Mouse (Mus musculus): Measurements from ENCODE around the gene Htr5b. TPM values are rescaled to one million over a fixed set of nuclear protein-coding genes. Genes with fewer than 3 reads are reported as not detected.

Htr5b gene
- 0.89 and 0.95 TPM in 2 replicates for polyA plus RNA-seq (2016; fragmentation: Nextera tagmentation; extraction: Ambion mirVana)

- Histone ChIP-seq H3K36me3 (no peaks in the 10 kb centered on the region), H3K4me1 (replicated peaks) (peaks cover 10% of the 10 kb centered on the region), H3K9me3 (no peaks in the 10 kb centered on the region), H3K4me2 (peak within 1 kb of the TSS; percentile 79), H3K4me3 (replicated peaks) (peak within 1 kb of the TSS; percentile 40), H3K9ac (replicated peaks) (no peak within 1 kb of the TSS), H3K27me3 (peaks cover 37% of the 10 kb centered on the region), H3K27ac (no peak within 1 kb of the TSS)
- WGBS = 4% methylated on average over 11 of the region's 11 CpGs
- ATAC-seq (ENCODE audit: insufficient number of reproducible peaks, insufficient read depth, low FRiP score, low TSS enrichment, low read depth) = peak; percentile 89
These were observed at the start of gene Htr5b for GRCm38 (mm10) chr1:121528399-121528720. Gene Htr5b, minus strand, starts transcription at chr1:121528465.

- H3K36me3 ChIP-seq = no peaks in the 10 kb centered on the region
- no peaks in the 10 kb centered on the region for H3K27me3 ChIP-seq
- WGBS = 75% methylated on average over 1 of the region's 1 CpGs
- H3K27ac ChIP-seq = no peak overlapping the region
- H3K4me1 ChIP-seq (replicated peaks) = no peaks in the 10 kb centered on the region
- H3K9ac ChIP-seq (replicated peaks) = no peak overlapping the region
- no peak overlapping the region for H3K4me2 ChIP-seq
- ATAC-seq (ENCODE audit: insufficient number of reproducible peaks, insufficient read depth, low FRiP score, low TSS enrichment, low read depth) = no peak
- no peak overlapping the region for H3K4me3 ChIP-seq (replicated peaks)
- no peaks in the 10 kb centered on the region for H3K9me3 ChIP-seq
These were observed 49.2 kb upstream of the Htr5b start for GRCm38 (mm10) chr1:121577491-121577890.

- 91% methylated on average over 7 of the region's 7 CpGs for WGBS
- no peak for ATAC-seq (ENCODE audit: insufficient number of reproducible peaks, insufficient read depth, low FRiP score, low TSS enrichment, low read depth)
These were observed 42.3 kb upstream of the Htr5b start for GRCm38 (mm10) chr1:121570522-121570921.

GRCm38 (mm10) chr1:121567521-121568489 lies 39.5 kb upstream of the Htr5b start, which contains the start of gene Ddx18:
Gene Ddx18, minus strand, starts transcription at chr1:121567989.
- peak within 1 kb of the TSS; percentile 82 for H3K4me2 ChIP-seq
- H3K9me3 ChIP-seq = no peaks in the 10 kb centered on the region
- H3K9ac ChIP-seq (replicated peaks) = peak within 1 kb of the TSS; percentile 78
- H3K4me1 ChIP-seq (replicated peaks) = peaks cover 7% of the 10 kb centered on the region
- no peaks in the 10 kb centered on the region for H3K27me3 ChIP-seq
- peaks cover 27% of the 10 kb centered on the region for H3K36me3 ChIP-seq
- WGBS = 6% methylated on average over 53 of the region's 53 CpGs
- peak; percentile 97 for ATAC-seq (ENCODE audit: insufficient number of reproducible peaks, insufficient read depth, low FRiP score, low TSS enrichment, low read depth)
- H3K27ac ChIP-seq = peak within 1 kb of the TSS; percentile 62; the same call in 1 of the 2 replicates
- peak within 1 kb of the TSS; percentile 78 for H3K4me3 ChIP-seq (replicated peaks)

More at GRCm38 (mm10) chr1:121570522-121570921, 42.3 kb upstream of the Htr5b start:
- H3K36me3 ChIP-seq = peaks cover 1% of the 10 kb centered on the region; the same call in 1 of the 2 replicates
- H3K9me3 ChIP-seq = no peaks in the 10 kb centered on the region
- no peak overlapping the region for H3K27ac ChIP-seq
- no peak overlapping the region for H3K4me3 ChIP-seq (replicated peaks)
- no peak overlapping the region for H3K4me2 ChIP-seq
- H3K27me3 ChIP-seq = no peaks in the 10 kb centered on the region
- no peak overlapping the region for H3K9ac ChIP-seq (replicated peaks)
- H3K4me1 ChIP-seq (replicated peaks) = peaks cover 7% of the 10 kb centered on the region

- Histone ChIP-seq H3K4me2 (no peak overlapping the region), H3K27me3 (no peaks in the 10 kb centered on the region), H3K4me1 (replicated peaks) (no peaks in the 10 kb centered on the region), H3K27ac (no peak overlapping the region), H3K9ac (replicated peaks) (no peak overlapping the region), H3K4me3 (replicated peaks) (no peak overlapping the region), H3K36me3 (peaks cover 94% of the 10 kb centered on the region), H3K9me3 (no peaks in the 10 kb centered on the region)
- 97% methylated on average over 5 of the region's 5 CpGs for WGBS
- ATAC-seq (ENCODE audit: insufficient number of reproducible peaks, insufficient read depth, low FRiP score, low TSS enrichment, low read depth) = no peak
These were observed 29.6 kb upstream of the Htr5b start for GRCm38 (mm10) chr1:121557861-121558260.

DNA sequence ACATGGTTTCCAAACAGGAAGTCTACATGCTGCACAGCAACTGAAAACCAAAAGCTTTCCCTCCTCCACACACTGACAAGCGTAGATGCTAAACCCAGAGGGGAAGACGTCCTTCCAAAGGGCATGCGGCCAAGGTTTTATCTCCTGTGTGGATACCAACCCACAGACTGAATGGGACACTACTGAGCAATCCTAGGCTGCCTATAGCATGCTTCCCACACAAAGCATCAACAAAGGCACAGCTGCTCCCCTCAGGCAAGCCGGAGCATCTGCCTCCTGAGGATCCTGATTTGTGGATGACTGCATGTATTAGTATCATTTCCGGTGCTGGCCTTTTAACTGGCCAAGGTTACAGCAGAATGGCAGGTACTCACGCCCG lies 23.2 kb upstream of the Htr5b start:
- no peak for ATAC-seq (ENCODE audit: insufficient number of reproducible peaks, insufficient read depth, low FRiP score, low TSS enrichment, low read depth)
- Histone ChIP-seq H3K27me3 (no peaks in the 10 kb centered on the region), H3K4me1 (replicated peaks) (no peaks in the 10 kb centered on the region), H3K36me3 (peaks cover 54% of the 10 kb centered on the region), H3K9me3 (no peaks in the 10 kb centered on the region), H3K4me3 (replicated peaks) (no peak overlapping the region), H3K27ac (no peak overlapping the region), H3K4me2 (no peak overlapping the region), H3K9ac (replicated peaks) (no peak overlapping the region)
- 95% methylated on average over 7 of the region's 7 CpGs for WGBS

GRCm38 (mm10) chr1:121550801-121551456 lies 22.7 kb upstream of the Htr5b start:
- no peak for ATAC-seq (ENCODE audit: insufficient number of reproducible peaks, insufficient read depth, low FRiP score, low TSS enrichment, low read depth)
- WGBS = 86% methylated on average over 16 of the region's 16 CpGs

GRCm38 (mm10) chr1:121549456-121549855 lies 21.2 kb upstream of the Htr5b start:
- 77% methylated on average over 4 of the region's 4 CpGs for WGBS

More at GRCm38 (mm10) chr1:121550801-121551456, 22.7 kb upstream of the Htr5b start:
- Histone ChIP-seq H3K4me3 (replicated peaks) (no peak overlapping the region), H3K27ac (no peak overlapping the region), H3K4me1 (replicated peaks) (no peaks in the 10 kb centered on the region), H3K9ac (replicated peaks) (no peak overlapping the region), H3K4me2 (no peak overlapping the region), H3K36me3 (peaks cover 49% of the 10 kb centered on the region), H3K9me3 (no peaks in the 10 kb centered on the region), H3K27me3 (no peaks in the 10 kb centered on the region)

GRCm38 (mm10) chr1:121548667-121549066 lies 20.4 kb upstream of the Htr5b start:
- Histone ChIP-seq H3K27ac (no peak overlapping the region), H3K27me3 (no peaks in the 10 kb centered on the region), H3K4me2 (no peak overlapping the region), H3K4me3 (replicated peaks) (no peak overlapping the region), H3K9ac (replicated peaks) (no peak overlapping the region), H3K9me3 (no peaks in the 10 kb centered on the region), H3K36me3 (peaks cover 28% of the 10 kb centered on the region), H3K4me1 (replicated peaks) (no peaks in the 10 kb centered on the region)
- 89% methylated on average over 4 of the region's 4 CpGs for WGBS
- ATAC-seq (ENCODE audit: insufficient number of reproducible peaks, insufficient read depth, low FRiP score, low TSS enrichment, low read depth) = no peak

More at GRCm38 (mm10) chr1:121549456-121549855, 21.2 kb upstream of the Htr5b start:
- Histone ChIP-seq H3K4me1 (replicated peaks) (no peaks in the 10 kb centered on the region), H3K9ac (replicated peaks) (no peak overlapping the region), H3K27me3 (no peaks in the 10 kb centered on the region), H3K4me3 (replicated peaks) (no peak overlapping the region), H3K27ac (no peak overlapping the region), H3K9me3 (no peaks in the 10 kb centered on the region), H3K36me3 (peaks cover 34% of the 10 kb centered on the region), H3K4me2 (no peak overlapping the region)
- no peak for ATAC-seq (ENCODE audit: insufficient number of reproducible peaks, insufficient read depth, low FRiP score, low TSS enrichment, low read depth)

- no peak for ATAC-seq (ENCODE audit: insufficient number of reproducible peaks, insufficient read depth, low FRiP score, low TSS enrichment, low read depth)
- Histone ChIP-seq H3K9me3 (no peaks in the 10 kb centered on the region), H3K4me2 (no peak overlapping the region), H3K27me3 (no peaks in the 10 kb centered on the region), H3K4me1 (replicated peaks) (no peaks in the 10 kb centered on the region), H3K4me3 (replicated peaks) (no peak overlapping the region), H3K36me3 (peaks cover 13% of the 10 kb centered on the region), H3K27ac (no peak overlapping the region), H3K9ac (replicated peaks) (no peak overlapping the region)
- WGBS = 65% methylated on average over 2 of the region's 2 CpGs
These were observed 18.6 kb upstream of the Htr5b start for GRCm38 (mm10) chr1:121546844-121547243.

GRCm38 (mm10) chr1:121540361-121540760 lies 12.1 kb upstream of the Htr5b start:
- H3K9me3 ChIP-seq = no peaks in the 10 kb centered on the region
- H3K27me3 ChIP-seq = no peaks in the 10 kb centered on the region
- no peaks in the 10 kb centered on the region for H3K36me3 ChIP-seq
- H3K4me2 ChIP-seq = no peak overlapping the region
- no peak for ATAC-seq (ENCODE audit: insufficient number of reproducible peaks, insufficient read depth, low FRiP score, low TSS enrichment, low read depth)
- no peaks in the 10 kb centered on the region for H3K4me1 ChIP-seq (replicated peaks)
- no peak overlapping the region for H3K9ac ChIP-seq (replicated peaks)
- H3K4me3 ChIP-seq (replicated peaks) = no peak overlapping the region
- no peak overlapping the region for H3K27ac ChIP-seq
- 82% methylated on average over 8 of the region's 8 CpGs for WGBS

All from limb, embryonic 12.5 days (tissue).